Mouse (Mus musculus): ENCODE results near the gene Acap2.

DNA sequence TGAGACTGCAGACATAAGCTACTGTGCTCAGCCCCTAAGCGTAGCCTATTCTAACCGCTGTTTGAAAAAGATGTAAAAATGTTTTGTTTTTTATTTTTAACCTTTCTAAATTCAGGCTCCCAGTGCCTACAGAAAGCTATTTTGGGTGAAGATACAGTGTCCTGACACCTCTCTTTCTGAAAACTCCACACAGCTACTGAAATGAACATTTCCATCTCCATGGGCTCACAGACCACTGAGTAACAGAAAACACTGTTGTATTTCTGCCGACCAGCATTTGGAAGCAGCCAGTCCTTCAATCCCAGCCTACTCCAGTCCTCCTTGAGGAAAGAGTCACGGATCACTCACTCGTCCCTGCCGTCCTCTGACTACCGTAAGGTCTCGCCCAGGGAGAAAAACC, 39.5 kb upstream of the Acap2 start:
- TF ChIP-seq POLR2A (IDR thresholded peaks at IDR 0.05; ENCODE audit: borderline replicate concordance, low read depth, low read length): no peak
- TF ChIP-seq CTCF (IDR thresholded peaks at IDR 0.05; ENCODE audit: low read depth, low read length): no peak

All from bone marrow macrophage, adult 2 months (primary cell).